Mouse (Mus musculus) bone marrow, adult 2 months (tissue): Measurements from ENCODE around the gene Krtap8-1. TPM values are rescaled to one million over a fixed set of nuclear protein-coding genes. Genes with fewer than 3 reads are reported as not detected.

Experiments
- H3K27ac ChIP-seq: fragments of 200-500 bp; 2 replicates; pipeline ENCODE4 v1.5.1; 2012; ENCODE audit warnings: low read depth, mild to moderate bottlenecking, control low read depth, inconsistent platforms, low read length; ENCODE audit not compliant: control insufficient read depth, poor library complexity, insufficient read depth
- H3K4me1 ChIP-seq: fragments of 200-500 bp; 2 replicates; pipeline ENCODE4 v1.6.1; 2011; ENCODE audit warnings: low read length; ENCODE audit not compliant: control insufficient read depth, insufficient read depth
- H3K4me3 ChIP-seq: fragments of 200-500 bp; replicated peaks from 2 replicates; pipeline ENCODE3; 2011; ENCODE audit warnings: mild to moderate bottlenecking, low read depth, low read length, control low read depth; ENCODE audit not compliant: control insufficient read depth
- CTCF ChIP-seq: fragments of 200-500 bp; IDR thresholded peaks from 2 replicates; pipeline ENCODE4 v1.5.1; 2011; ENCODE audit warnings: low read length, control low read depth; ENCODE audit not compliant: control insufficient read depth, insufficient read depth
- POLR2A ChIP-seq: fragments of 200-500 bp; IDR thresholded peaks from 2 replicates; pipeline ENCODE4 v1.6.1; 2011; ENCODE audit warnings: low read depth, mild to moderate bottlenecking, control low read depth, low read length, borderline replicate concordance; ENCODE audit not compliant: control insufficient read depth
- WGBS: fragments of 180-500 bp; shearing (Covaris S2); methylation state at CpG from one replicate; pipeline ENCODE4 v1.1.7; 2018; 5-methylcytosine and 5-hydroxymethylcytosine counted together
- polyA plus RNA-seq: library from polyadenylated mRNA; stranded (reverse); fragments of >200 nt; gene quantifications from 2 replicates; pipeline ENCODE4 v1.2.4, GENCODE M21; 2011; ENCODE audit warnings: low replicate concordance; ENCODE audit not compliant: missing spikeins, insufficient read depth, insufficient read length

The Krtap8-1 gene
- polyA plus RNA-seq, 1 experiment, result not detected

GRCm38 (mm10) chr16:89513431-89513830 is 25.7 kb upstream of the Krtap8-1 start:
- no peaks in the 10 kb centered on the region for H3K4me1 ChIP-seq
- WGBS, result 87% methylated on average over 7 of the region's 7 CpGs
- H3K4me3 ChIP-seq, result no peak overlapping the region
- no peak overlapping the region for H3K27ac ChIP-seq
- TF ChIP-seq CTCF (no peak), POLR2A (no peak)

GRCm38 (mm10) chr16:89508223-89508622 is 20.5 kb upstream of the Krtap8-1 start, which contains the start of gene Krtap7-1:
TSS of gene Krtap7-1 (minus strand) at chr16:89508323.
- TF ChIP-seq POLR2A, result no peak
- no peak for TF ChIP-seq CTCF
- Histone ChIP-seq H3K27ac (no peak within 1 kb of the TSS), H3K4me1 (no peaks in the 10 kb centered on the region), H3K4me3 (no peak within 1 kb of the TSS)
- 75% methylated on average over 4 of the region's 4 CpGs for WGBS

GRCm38 (mm10) chr16:89503571-89503970 is 15.8 kb upstream of the Krtap8-1 start:
- no peak overlapping the region for H3K27ac ChIP-seq
- no peak overlapping the region for H3K4me3 ChIP-seq
- no peaks in the 10 kb centered on the region for H3K4me1 ChIP-seq
- TF ChIP-seq CTCF, result no peak
- no peak for TF ChIP-seq POLR2A
- 74% methylated on average over 2 of the region's 2 CpGs for WGBS

GRCm38 (mm10) chr16:89501870-89502269 is 14.1 kb upstream of the Krtap8-1 start:
- H3K27ac ChIP-seq, result no peak overlapping the region
- WGBS, result 72% methylated on average over 5 of the region's 5 CpGs
- TF ChIP-seq CTCF, result no peak
- no peak for TF ChIP-seq POLR2A
- no peak overlapping the region for H3K4me3 ChIP-seq
- no peaks in the 10 kb centered on the region for H3K4me1 ChIP-seq

- 83% methylated on average over 5 of the region's 5 CpGs for whole genome bisulfite sequencing
These were observed 9.2 kb upstream of the Krtap8-1 start for GRCm38 (mm10) chr16:89497002-89497401.

GRCm38 (mm10) chr16:89495394-89496153 is 7.8 kb upstream of the Krtap8-1 start:
- Histone ChIP-seq H3K4me1 (no peaks in the 10 kb centered on the region), H3K4me3 (no peak overlapping the region), H3K27ac (no peak overlapping the region)
- 80% methylated on average over 7 of the region's 7 CpGs for WGBS
- TF ChIP-seq CTCF, result no peak
- no peak for TF ChIP-seq POLR2A

More at GRCm38 (mm10) chr16:89497002-89497401, 9.2 kb upstream of the Krtap8-1 start:
- TF ChIP-seq POLR2A (no peak), CTCF (no peak)
- Histone ChIP-seq H3K4me1 (no peaks in the 10 kb centered on the region), H3K27ac (no peak overlapping the region), H3K4me3 (no peak overlapping the region)

GRCm38 (mm10) chr16:89477679-89478314 is 10.0 kb downstream of the Krtap8-1 start:
- no peak overlapping the region for H3K27ac ChIP-seq
- H3K4me3 ChIP-seq, result no peak overlapping the region
- no peaks in the 10 kb centered on the region for H3K4me1 ChIP-seq
- no peak for TF ChIP-seq POLR2A
- no peak for TF ChIP-seq CTCF
- WGBS, result 83% methylated on average over 12 of the region's 12 CpGs

GRCm38 (mm10) chr16:89461189-89461588 is 26.6 kb downstream of the Krtap8-1 start:
- Histone ChIP-seq H3K4me1 (no peaks in the 10 kb centered on the region), H3K4me3 (no peak overlapping the region), H3K27ac (no peak overlapping the region)
- 80% methylated on average over 5 of the region's 5 CpGs for WGBS
- no peak for TF ChIP-seq POLR2A
- no peak for TF ChIP-seq CTCF

Other genes starting within 250 kb of the Krtap8-1 start
- gene Krtap21-1, start 84.1 kb downstream of the Krtap8-1 start, polyA plus RNA-seq, result not detected in 2 replicates
- not detected in 2 replicates for gene Krtap6-2, start 67.8 kb downstream of the Krtap8-1 start, polyA plus RNA-seq
- gene Krtap7-1, start 20.4 kb upstream of the Krtap8-1 start, polyA plus RNA-seq, result not detected in 2 replicates
- not detected in 2 replicates for gene Krtap11-1, start 83.2 kb upstream of the Krtap8-1 start, polyA plus RNA-seq